Mouse (Mus musculus) forebrain, embryonic 16.5 days (tissue): ENCODE results near the gene Abl2. TPM values are rescaled to one million over a fixed set of nuclear protein-coding genes. Genes with fewer than 3 reads are reported as not detected.
A peak's percentile ranks its signal among the peaks of the same experiment; 100 is the strongest.
"Not testable (repeated sequence)": the region's sequence is repeated elsewhere in the genome, so short reads cannot be mapped to it uniquely, and the experiment has no call there.

Experiments used
- ATAC-seq: fragments of 200-750 bp; cut with Nextera tagmentation; 2 replicates; pipeline ENCODE4 v1.8.0; 2017; ENCODE audit warnings: mild to moderate bottlenecking, moderate library complexity
- H3K27ac ChIP-seq: fragments of 300-500 bp; sonication (generic); 2 replicates; pipeline ENCODE4 v1.5.1; 2014; ENCODE audit warnings: low read length, control low read depth
- H3K27me3 ChIP-seq: fragments of 300-500 bp; sonication (generic); replicated peaks from 2 replicates; pipeline ENCODE4 v1.6.1; 2014; ENCODE audit warnings: low read length; ENCODE audit not compliant: control insufficient read depth, insufficient read depth
- H3K36me3 ChIP-seq: fragments of 300-500 bp; sonication (generic); 2 replicates; pipeline ENCODE4 v1.6.1; 2014; ENCODE audit not compliant: control insufficient read depth, insufficient read depth
- H3K4me1 ChIP-seq: fragments of 300-500 bp; sonication (generic); replicated peaks from 2 replicates; pipeline ENCODE4 v1.6.1; 2014; ENCODE audit warnings: low read length; ENCODE audit not compliant: control insufficient read depth, insufficient read depth
- H3K4me2 ChIP-seq: fragments of 300-500 bp; sonication (generic); 2 replicates; pipeline ENCODE4 v1.6.1; 2014; ENCODE audit warnings: mild to moderate bottlenecking, low read length, control low read depth
- H3K4me3 ChIP-seq: fragments of 300-500 bp; sonication (generic); replicated peaks from 2 replicates; pipeline ENCODE4 v1.5.1; 2014; ENCODE audit warnings: mild to moderate bottlenecking, low read length, control low read depth
- H3K9ac ChIP-seq: fragments of 300-500 bp; sonication (generic); replicated peaks from 2 replicates; pipeline ENCODE4 v1.6.1; 2014; ENCODE audit warnings: low read depth, low read length, control low read depth
- H3K9me3 ChIP-seq: fragments of 300-500 bp; sonication (generic); 2 replicates; pipeline ENCODE4 v1.6.1; 2016; ENCODE audit warnings: low read length; ENCODE audit not compliant: control insufficient read depth
- WGBS: fragments of 180-500 bp; shearing (Covaris S2); extraction: QIAGEN DNeasy Blood & Tissue Kit; methylation state at CpG from one replicate; pipeline ENCODE4 v1.1.7; 2014; 5-methylcytosine and 5-hydroxymethylcytosine counted together
- polyA plus RNA-seq: library from polyadenylated mRNA; unstranded; fragments of >200 nt; fragmentation: Nextera tagmentation; extraction: Ambion mirVana; gene quantifications from 2 replicates; pipeline ENCODE4 v1.2.1, GENCODE M21; 2015

The Abl2 gene
- 7.4 TPM in 2 replicates for polyA plus RNA-seq

GRCm38 (mm10) chr1:156558024-156558930 is at the start of gene Abl2:
Gene Abl2, plus strand, starts transcription at chr1:156558786.
- peak within 1 kb of the TSS; percentile 98 for H3K27ac ChIP-seq
- H3K4me1 ChIP-seq: peaks cover 7% of the 10 kb centered on the region
- peak within 1 kb of the TSS; percentile 69 for H3K4me2 ChIP-seq
- H3K9me3 ChIP-seq: no peaks in the 10 kb centered on the region
- peak within 1 kb of the TSS; percentile 97 for H3K4me3 ChIP-seq
- peak; percentile 98 for ATAC-seq
- no peaks in the 10 kb centered on the region for H3K36me3 ChIP-seq
- H3K9ac ChIP-seq: peak within 1 kb of the TSS; percentile 98
- no peaks in the 10 kb centered on the region for H3K27me3 ChIP-seq
- 9% methylated on average over 60 of the region's 60 CpGs for WGBS

DNA sequence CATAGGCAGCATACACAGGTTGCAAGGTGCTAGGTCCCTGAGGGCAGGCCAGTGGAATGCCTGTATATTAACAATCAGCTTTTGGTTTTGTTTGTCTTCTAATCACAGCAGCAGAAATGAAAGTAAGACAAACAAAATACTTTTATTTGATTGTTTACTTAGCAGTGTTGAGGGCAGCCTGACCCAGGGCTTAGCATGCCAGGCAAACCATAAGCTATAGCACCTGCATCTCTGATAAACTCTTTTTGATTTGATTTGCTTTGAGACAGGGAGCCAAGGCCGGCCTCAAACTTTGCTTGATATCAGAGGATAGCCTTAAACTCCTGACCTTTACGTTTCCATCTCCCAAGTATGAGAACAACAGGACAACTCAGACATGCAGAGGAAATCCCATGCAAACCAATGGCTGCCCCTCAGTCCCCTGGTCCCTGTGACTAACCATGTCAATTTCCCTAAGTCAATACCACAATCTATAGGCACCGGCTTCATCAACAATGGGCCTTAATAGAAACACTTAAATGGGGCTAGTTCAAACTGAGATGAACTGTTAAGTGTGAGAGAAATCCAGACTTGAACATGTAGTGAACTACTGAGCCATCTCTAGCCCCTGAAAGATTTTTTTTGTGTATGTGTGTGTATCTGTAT is 38.3 kb upstream of the Abl2 start:
- Histone ChIP-seq H3K9ac (no peak overlapping the region), H3K36me3 (no peaks in the 10 kb centered on the region), H3K9me3 (no peaks in the 10 kb centered on the region), H3K4me2 (no peak overlapping the region), H3K4me3 (no peak overlapping the region), H3K4me1 (no peaks in the 10 kb centered on the region), H3K27me3 (no peaks in the 10 kb centered on the region), H3K27ac (no peak overlapping the region)
- ATAC-seq: no peak
- 88% methylated on average over 3 of the region's 3 CpGs for WGBS

DNA sequence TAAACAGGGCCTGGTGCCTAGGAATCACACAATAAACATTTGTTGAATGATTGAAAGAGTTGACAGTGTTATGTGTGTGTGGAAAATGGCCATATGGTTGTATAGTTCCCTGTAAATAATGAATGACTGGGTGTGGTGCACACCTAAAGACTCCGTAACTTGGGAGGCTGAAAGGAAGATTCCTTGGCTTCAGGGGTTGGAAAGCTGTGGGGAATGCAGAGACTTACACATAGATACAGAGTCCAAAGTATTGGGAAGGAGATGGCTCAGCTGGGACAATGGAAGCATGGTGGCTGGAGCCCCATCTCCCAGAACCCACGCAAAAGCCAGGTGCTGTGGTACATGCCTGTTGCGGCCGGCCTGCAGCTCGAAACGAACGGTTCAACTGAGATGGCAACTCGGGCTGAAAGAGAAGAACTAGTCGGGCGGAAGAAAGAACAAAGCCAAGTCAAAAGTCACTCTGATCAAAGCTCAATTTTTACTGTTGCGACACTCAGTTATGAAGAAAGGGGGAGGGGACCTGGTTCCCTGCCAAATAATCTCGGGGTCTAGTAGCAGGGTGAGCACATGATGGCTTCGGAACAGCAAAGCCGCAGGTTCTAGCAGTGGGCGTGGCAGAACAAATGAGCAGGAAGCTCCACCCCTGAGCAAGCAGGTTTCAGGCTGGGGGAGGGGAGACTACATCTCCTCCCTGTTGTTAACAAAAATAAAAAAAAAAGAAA is 36.6 kb upstream of the Abl2 start:
- 44% methylated on average over 15 of the region's 15 CpGs for WGBS
- H3K4me2 ChIP-seq: peak overlapping the region; percentile 23; the same call in 1 of the 2 replicates

GRCm38 (mm10) chr1:156523842-156524241 is 34.7 kb upstream of the Abl2 start, which contains the start of gene Gm10031:
Gene Gm10031, plus strand, starts transcription at chr1:156524012.
- ATAC-seq: peak; percentile 81; the same call in 1 of the 2 replicates

More for the DNA sequence above, 36.6 kb upstream of the Abl2 start:
- Histone ChIP-seq H3K9ac (no peak overlapping the region), H3K27ac (no peak overlapping the region), H3K4me1 (no peaks in the 10 kb centered on the region), H3K27me3 (no peaks in the 10 kb centered on the region), H3K36me3 (no peaks in the 10 kb centered on the region), H3K9me3 (no peaks in the 10 kb centered on the region), H3K4me3 (no peak overlapping the region)
- ATAC-seq: no peak

DNA sequence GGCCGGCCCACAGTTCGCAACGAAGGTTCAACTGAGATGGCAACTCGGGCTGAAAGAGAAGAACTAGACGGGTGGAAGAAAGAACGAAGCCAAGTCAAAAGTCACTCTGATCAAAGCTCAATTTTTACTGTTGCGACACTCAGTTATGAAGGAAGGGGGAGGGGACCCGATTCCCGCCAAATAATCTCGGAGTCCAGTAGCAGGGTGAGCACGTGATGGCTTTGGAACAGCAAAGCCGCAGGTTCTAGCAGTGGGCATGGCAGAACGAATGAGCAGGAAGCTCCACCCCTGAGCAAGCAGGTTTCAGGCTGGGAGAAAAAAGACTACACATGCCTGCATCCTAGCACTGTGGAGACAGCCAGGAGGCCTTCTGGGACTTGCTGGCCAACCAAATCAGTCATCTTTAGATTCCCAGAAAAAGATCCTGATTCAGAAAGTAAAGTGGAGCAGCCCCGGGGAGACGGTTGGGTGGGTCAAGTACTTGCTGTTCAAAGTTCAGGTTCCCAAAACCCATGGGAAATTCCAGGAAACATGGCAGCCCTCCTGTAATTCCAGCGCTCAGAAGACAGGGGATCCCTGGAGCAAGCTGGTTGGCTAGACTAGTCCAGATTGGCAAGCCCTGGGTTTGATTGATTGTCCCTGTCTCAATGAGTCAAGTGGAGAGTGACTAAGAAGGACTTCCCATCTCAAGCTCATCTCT is 26.0 kb upstream of the Abl2 start:
- not testable (repeated sequence) for H3K4me2 ChIP-seq, H3K9ac ChIP-seq, H3K27ac ChIP-seq, H3K27me3 ChIP-seq, ATAC-seq, H3K36me3 ChIP-seq, H3K4me3 ChIP-seq, H3K4me1 ChIP-seq, H3K9me3 ChIP-seq
- WGBS: 93% methylated on average over 16 of the region's 16 CpGs

More at GRCm38 (mm10) chr1:156523842-156524241, 34.7 kb upstream of the Abl2 start, which contains the start of gene Gm10031:
- not testable (repeated sequence) for H3K4me2 ChIP-seq, H3K9me3 ChIP-seq, H3K9ac ChIP-seq, H3K27me3 ChIP-seq, H3K27ac ChIP-seq, H3K4me1 ChIP-seq, H3K4me3 ChIP-seq, H3K36me3 ChIP-seq
- 93% methylated on average over 18 of the region's 22 CpGs for WGBS

GRCm38 (mm10) chr1:156533483-156533882 is 25.1 kb upstream of the Abl2 start:
- Histone ChIP-seq H3K4me3 (no peak overlapping the region), H3K4me2 (no peak overlapping the region), H3K27me3 (no peaks in the 10 kb centered on the region), H3K27ac (no peak overlapping the region), H3K9me3 (no peaks in the 10 kb centered on the region), H3K4me1 (no peaks in the 10 kb centered on the region), H3K9ac (no peak overlapping the region), H3K36me3 (no peaks in the 10 kb centered on the region)
- WGBS: 93% methylated on average over 3 of the region's 3 CpGs
- no peak for ATAC-seq

GRCm38 (mm10) chr1:156533911-156534310 is 24.7 kb upstream of the Abl2 start:
- no peak overlapping the region for H3K27ac ChIP-seq
- no peak overlapping the region for H3K4me3 ChIP-seq
- H3K9me3 ChIP-seq: no peaks in the 10 kb centered on the region
- no peak for ATAC-seq
- no peaks in the 10 kb centered on the region for H3K27me3 ChIP-seq
- no peaks in the 10 kb centered on the region for H3K4me1 ChIP-seq
- no peaks in the 10 kb centered on the region for H3K36me3 ChIP-seq
- H3K4me2 ChIP-seq: no peak overlapping the region
- no peak overlapping the region for H3K9ac ChIP-seq
- 93% methylated on average over 4 of the region's 4 CpGs for WGBS

- ATAC-seq: no peak
- no peaks in the 10 kb centered on the region for H3K36me3 ChIP-seq
- no peak overlapping the region for H3K4me2 ChIP-seq
- 81% methylated on average over 2 of the region's 2 CpGs for WGBS
- H3K4me3 ChIP-seq: no peak overlapping the region
- no peaks in the 10 kb centered on the region for H3K4me1 ChIP-seq
- H3K27me3 ChIP-seq: no peaks in the 10 kb centered on the region
- H3K9me3 ChIP-seq: no peaks in the 10 kb centered on the region
- no peak overlapping the region for H3K9ac ChIP-seq
- no peak overlapping the region for H3K27ac ChIP-seq
These were observed 21.6 kb upstream of the Abl2 start for GRCm38 (mm10) chr1:156537031-156537430.
